Mouse (Mus musculus): ENCODE results near the gene Pdik1l. TPM values are rescaled to one million over a fixed set of nuclear protein-coding genes. Genes with fewer than 3 reads are reported as not detected.
A peak's percentile ranks its signal among the peaks of the same experiment; 100 is the strongest.
"Not testable (repeated sequence)": the region's sequence is repeated elsewhere in the genome, so short reads cannot be mapped to it uniquely, and the experiment has no call there.

Pdik1l gene
- polyA plus RNA-seq, 1 experiment from 2014 or later: 18.5 TPM

- WGBS: 89% methylated on average over 2 of the region's 2 CpGs
- Histone ChIP-seq H3K9ac (ENCODE audit: low read depth, low read length) (no peak overlapping the region), H3K4me2 (ENCODE audit: low read depth, low read length) (no peak overlapping the region), H3K9me3 (ENCODE audit: control insufficient read depth, low read length) (no peaks in the 10 kb centered on the region), H3K27ac (replicated peaks; ENCODE audit: low read depth, low read length) (no peak overlapping the region), H3K36me3 (ENCODE audit: control insufficient read depth, insufficient read depth, low read length) (peaks cover 41% of the 10 kb centered on the region), H3K4me1 (ENCODE audit: control insufficient read depth, insufficient read depth, low read length) (peaks cover 15% of the 10 kb centered on the region), H3K27me3 (replicated peaks; ENCODE audit: control insufficient read depth, insufficient read depth, low read length) (no peaks in the 10 kb centered on the region), H3K4me3 (ENCODE audit: low read depth, low read length) (no peak overlapping the region)
- ATAC-seq (ENCODE audit: low read depth): no peak
- DNase-seq (ENCODE audit: low spot score): no peak
Measured at GRCm38 (mm10) chr4:134284942-134285341, 2.8 kb downstream of the Pdik1l start.

GRCm38 (mm10) chr4:134273417-134274345, 14.0 kb downstream of the Pdik1l start:
- H3K27ac ChIP-seq (replicated peaks; ENCODE audit: low read depth, low read length): peak overlapping the region; percentile 35
- H3K9ac ChIP-seq (ENCODE audit: low read depth, low read length): peak overlapping the region; percentile 40; the same call in 1 of the 2 replicates
- no peaks in the 10 kb centered on the region for H3K27me3 ChIP-seq (replicated peaks; ENCODE audit: control insufficient read depth, insufficient read depth, low read length)
- WGBS: 4% methylated on average over 14 of the region's 14 CpGs
- H3K9me3 ChIP-seq (ENCODE audit: control insufficient read depth, low read length): no peaks in the 10 kb centered on the region
- DNase-seq (ENCODE audit: low spot score) (peak; percentile 89), ATAC-seq (ENCODE audit: low read depth) (no peak)
- H3K4me3 ChIP-seq (ENCODE audit: low read depth, low read length): peak overlapping the region; percentile 14
- peak overlapping the region; percentile 46 for H3K4me2 ChIP-seq (ENCODE audit: low read depth, low read length)
- peaks cover 30% of the 10 kb centered on the region for H3K36me3 ChIP-seq (ENCODE audit: control insufficient read depth, insufficient read depth, low read length)
- H3K4me1 ChIP-seq (ENCODE audit: control insufficient read depth, insufficient read depth, low read length): peaks cover 6% of the 10 kb centered on the region

- Histone ChIP-seq H3K9me3 (ENCODE audit: control insufficient read depth, low read length) (no peaks in the 10 kb centered on the region), H3K36me3 (ENCODE audit: control insufficient read depth, insufficient read depth, low read length) (peaks cover 22% of the 10 kb centered on the region), H3K27me3 (replicated peaks; ENCODE audit: control insufficient read depth, insufficient read depth, low read length) (no peaks in the 10 kb centered on the region), H3K4me1 (ENCODE audit: control insufficient read depth, insufficient read depth, low read length) (peaks cover 6% of the 10 kb centered on the region), H3K27ac (replicated peaks; ENCODE audit: low read depth, low read length) (no peak overlapping the region; the same call in 1 of the 2 replicates), H3K9ac (ENCODE audit: low read depth, low read length) (0 out of 2 replicates have a peak overlapping the region, but pooled peaks have one; percentile 40), H3K4me3 (ENCODE audit: low read depth, low read length) (peak overlapping the region; percentile 14), H3K4me2 (ENCODE audit: low read depth, low read length) (peak overlapping the region; percentile 46)
- DNase-seq (ENCODE audit: low spot score): no peak
- no peak for ATAC-seq (ENCODE audit: low read depth)
- WGBS: 20% methylated on average over 13 of the region's 13 CpGs
Measured at GRCm38 (mm10) chr4:134272731-134273416, 14.8 kb downstream of the Pdik1l start.

- H3K4me1 ChIP-seq (ENCODE audit: control insufficient read depth, insufficient read depth, low read length): peaks cover 6% of the 10 kb centered on the region
- DNase-seq (ENCODE audit: low spot score) (no peak), ATAC-seq (ENCODE audit: low read depth) (no peak)
Measured at GRCm38 (mm10) chr4:134271979-134272378, 15.7 kb downstream of the Pdik1l start.

GRCm38 (mm10) chr4:134269622-134270021, 18.1 kb downstream of the Pdik1l start:
- not testable (repeated sequence) for ATAC-seq (ENCODE audit: low read depth); H3K27me3 ChIP-seq (replicated peaks; ENCODE audit: control insufficient read depth, insufficient read depth, low read length); H3K36me3 ChIP-seq (ENCODE audit: control insufficient read depth, insufficient read depth, low read length); H3K9ac ChIP-seq (ENCODE audit: low read depth, low read length); H3K9me3 ChIP-seq (ENCODE audit: control insufficient read depth, low read length); DNase-seq (ENCODE audit: low spot score); H3K27ac ChIP-seq (replicated peaks; ENCODE audit: low read depth, low read length); H3K4me2 ChIP-seq (ENCODE audit: low read depth, low read length); H3K4me3 ChIP-seq (ENCODE audit: low read depth, low read length); H3K4me1 ChIP-seq (ENCODE audit: control insufficient read depth, insufficient read depth, low read length)

More at GRCm38 (mm10) chr4:134271979-134272378, 15.7 kb downstream of the Pdik1l start:
- H3K27ac ChIP-seq (replicated peaks; ENCODE audit: low read depth, low read length): no peak overlapping the region
- H3K9me3 ChIP-seq (ENCODE audit: control insufficient read depth, low read length): no peaks in the 10 kb centered on the region
- no peak overlapping the region for H3K4me2 ChIP-seq (ENCODE audit: low read depth, low read length)
- H3K4me3 ChIP-seq (ENCODE audit: low read depth, low read length): no peak overlapping the region
- no peaks in the 10 kb centered on the region for H3K27me3 ChIP-seq (replicated peaks; ENCODE audit: control insufficient read depth, insufficient read depth, low read length)
- H3K36me3 ChIP-seq (ENCODE audit: control insufficient read depth, insufficient read depth, low read length): peaks cover 13% of the 10 kb centered on the region
- H3K9ac ChIP-seq (ENCODE audit: low read depth, low read length): no peak overlapping the region
- 78% methylated on average over 7 of the region's 7 CpGs for WGBS

DNA sequence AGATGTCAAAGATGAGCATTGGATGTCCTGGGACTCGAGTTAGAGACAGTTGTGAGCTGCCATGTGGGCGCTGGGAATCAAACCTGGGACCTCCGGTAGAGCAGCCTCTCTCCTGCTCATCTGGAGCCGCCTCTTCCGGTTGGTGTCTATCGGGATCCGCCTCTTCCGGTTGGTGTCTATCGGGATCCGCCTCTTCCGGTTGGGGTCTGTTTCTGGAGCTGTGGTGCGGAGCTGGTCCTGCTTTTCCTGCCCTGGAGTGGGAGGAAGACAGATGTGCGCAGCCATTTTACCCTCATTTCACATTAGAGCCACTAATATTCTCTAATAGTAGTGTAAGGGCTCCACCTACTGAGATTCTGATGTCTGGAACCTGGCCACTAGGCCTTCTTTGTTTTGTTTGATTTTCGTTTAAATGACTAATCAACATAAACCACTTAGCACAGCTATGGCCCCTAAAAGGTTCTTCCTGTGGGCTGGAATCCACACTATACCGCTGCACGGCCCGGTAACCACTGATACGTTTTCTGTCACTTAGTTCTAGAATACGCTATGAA, 19.5 kb downstream of the Pdik1l start:
- H3K27me3 ChIP-seq (replicated peaks; ENCODE audit: control insufficient read depth, insufficient read depth, low read length): no peaks in the 10 kb centered on the region
- H3K27ac ChIP-seq (replicated peaks; ENCODE audit: low read depth, low read length): no peak overlapping the region
- H3K9me3 ChIP-seq (ENCODE audit: control insufficient read depth, low read length): no peaks in the 10 kb centered on the region
- no peak overlapping the region for H3K9ac ChIP-seq (ENCODE audit: low read depth, low read length)
- no peak overlapping the region for H3K4me3 ChIP-seq (ENCODE audit: low read depth, low read length)
- peaks cover 6% of the 10 kb centered on the region for H3K4me1 ChIP-seq (ENCODE audit: control insufficient read depth, insufficient read depth, low read length)
- 87% methylated on average over 19 of the region's 19 CpGs for WGBS
- no peak overlapping the region for H3K4me2 ChIP-seq (ENCODE audit: low read depth, low read length)
- ATAC-seq (ENCODE audit: low read depth) (no peak), DNase-seq (ENCODE audit: low spot score) (no peak)
- no peaks in the 10 kb centered on the region for H3K36me3 ChIP-seq (ENCODE audit: control insufficient read depth, insufficient read depth, low read length)

DNA sequence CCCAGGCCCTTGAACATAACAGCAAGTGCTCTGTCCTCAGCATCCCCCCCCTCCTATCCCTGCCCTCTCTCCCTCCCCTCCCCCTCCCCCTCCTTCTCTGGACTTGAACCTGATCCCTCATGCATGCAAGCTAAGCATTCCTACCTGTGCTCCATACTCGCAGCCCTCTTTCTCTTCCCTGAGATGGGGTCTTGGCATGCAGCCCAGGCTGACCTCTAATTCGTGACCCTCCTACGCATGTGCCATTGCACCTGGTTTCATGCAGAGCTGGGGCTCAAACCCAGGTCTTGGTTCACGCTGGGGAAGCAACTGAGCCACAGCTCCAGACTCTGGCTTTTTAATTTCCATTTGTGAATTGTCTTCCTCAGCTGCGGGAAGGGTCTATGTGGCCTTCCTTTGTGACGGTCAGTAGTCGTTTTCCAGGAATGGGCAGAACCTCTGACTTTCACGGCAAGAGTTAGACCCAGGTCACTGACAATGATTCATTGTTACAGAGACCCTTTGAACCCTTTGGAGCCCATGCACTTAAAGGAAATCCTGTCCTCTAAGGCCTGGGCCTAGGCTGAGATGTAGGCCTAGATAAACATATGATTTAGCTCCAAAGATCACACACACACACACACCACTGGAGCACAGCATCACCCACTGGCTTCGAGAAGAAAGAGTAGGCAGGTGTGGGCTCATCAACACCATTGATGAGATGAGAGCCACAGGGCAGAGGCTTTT, 21.7 kb downstream of the Pdik1l start:
- no peak overlapping the region for H3K4me2 ChIP-seq (ENCODE audit: low read depth, low read length)
- no peaks in the 10 kb centered on the region for H3K36me3 ChIP-seq (ENCODE audit: control insufficient read depth, insufficient read depth, low read length)
- no peaks in the 10 kb centered on the region for H3K27me3 ChIP-seq (replicated peaks; ENCODE audit: control insufficient read depth, insufficient read depth, low read length)
- H3K9me3 ChIP-seq (ENCODE audit: control insufficient read depth, low read length): no peaks in the 10 kb centered on the region
- WGBS: 57% methylated on average over 9 of the region's 9 CpGs
- H3K27ac ChIP-seq (replicated peaks; ENCODE audit: low read depth, low read length): no peak overlapping the region
- DNase-seq (ENCODE audit: low spot score) (no peak), ATAC-seq (ENCODE audit: low read depth) (no peak)
- no peak overlapping the region for H3K4me3 ChIP-seq (ENCODE audit: low read depth, low read length)
- no peaks in the 10 kb centered on the region for H3K4me1 ChIP-seq (ENCODE audit: control insufficient read depth, insufficient read depth, low read length)
- no peak overlapping the region for H3K9ac ChIP-seq (ENCODE audit: low read depth, low read length)

DNA sequence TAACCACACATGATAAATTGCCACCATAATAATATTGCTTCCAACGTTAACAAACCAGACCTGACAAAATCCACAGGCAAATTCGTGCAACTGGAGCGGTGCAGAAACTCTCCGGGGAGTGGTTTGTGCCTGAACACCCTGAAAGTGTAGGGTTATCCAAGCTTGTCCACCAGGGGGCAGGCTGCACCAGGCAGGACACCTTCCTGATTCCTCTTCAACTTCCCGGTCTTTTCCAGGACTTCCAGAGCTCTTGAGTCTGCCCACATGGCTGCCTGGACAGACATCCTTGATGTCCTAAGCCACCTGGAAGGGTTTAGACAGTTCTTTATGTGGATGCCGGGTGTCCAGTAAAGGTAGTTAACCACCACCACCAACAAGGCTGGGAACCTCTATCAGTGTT, 24.5 kb downstream of the Pdik1l start:
- DNase-seq (ENCODE audit: low spot score) (no peak), ATAC-seq (ENCODE audit: low read depth) (no peak)
- H3K9ac ChIP-seq (ENCODE audit: low read depth, low read length): no peak overlapping the region
- H3K4me1 ChIP-seq (ENCODE audit: control insufficient read depth, insufficient read depth, low read length): 0 out of 2 replicates have a peak, but pooled peaks cover 2% of the 10 kb centered on the region
- no peak overlapping the region for H3K27ac ChIP-seq (replicated peaks; ENCODE audit: low read depth, low read length)
- no peak overlapping the region for H3K4me3 ChIP-seq (ENCODE audit: low read depth, low read length)
- H3K36me3 ChIP-seq (ENCODE audit: control insufficient read depth, insufficient read depth, low read length): no peaks in the 10 kb centered on the region
- 34% methylated on average over 6 of the region's 6 CpGs for whole genome bisulfite sequencing
- no peak overlapping the region for H3K4me2 ChIP-seq (ENCODE audit: low read depth, low read length)
- H3K9me3 ChIP-seq (ENCODE audit: control insufficient read depth, low read length): no peaks in the 10 kb centered on the region
- H3K27me3 ChIP-seq (replicated peaks; ENCODE audit: control insufficient read depth, insufficient read depth, low read length): no peaks in the 10 kb centered on the region

All from embryonic facial prominence, embryonic 14.5 days (tissue).